Mouse (Mus musculus): ENCODE results near the gene Tnfrsf8. TPM values are rescaled to one million over a fixed set of nuclear protein-coding genes. Genes with fewer than 3 reads are reported as not detected.
"Not testable (repeated sequence)": the region's sequence is repeated elsewhere in the genome, so short reads cannot be mapped to it uniquely, and the experiment has no call there.

Tnfrsf8 gene
- polyA plus RNA-seq, 1 experiment from 2014 or later = 0.15 TPM

- DNase-seq (ENCODE audit: low spot score) (no peak), ATAC-seq (no peak)
- Histone ChIP-seq H3K9me3 (replicated peaks; ENCODE audit: control insufficient read depth, low read length) (no peaks in the 10 kb centered on the region), H3K36me3 (ENCODE audit: control insufficient read depth, insufficient read depth, low read length) (no peaks in the 10 kb centered on the region), H3K27me3 (replicated peaks; ENCODE audit: control insufficient read depth, insufficient read depth, low read length) (no peaks in the 10 kb centered on the region), H3K4me1 (ENCODE audit: control insufficient read depth, insufficient read depth, low read length) (no peaks in the 10 kb centered on the region), H3K27ac (ENCODE audit: low read depth, low read length) (no peak overlapping the region), H3K9ac (ENCODE audit: low read length) (no peak overlapping the region), H3K4me3 (ENCODE audit: low read depth, low read length) (no peak overlapping the region), H3K4me2 (ENCODE audit: low read length) (no peak overlapping the region)
- WGBS = 77% methylated on average over 5 of the region's 5 CpGs
Observed at GRCm38 (mm10) chr4:145316708-145317107, 1.7 kb upstream of the Tnfrsf8 start.

- H3K36me3 ChIP-seq (ENCODE audit: control insufficient read depth, insufficient read depth, low read length) = no peaks in the 10 kb centered on the region
- no peak overlapping the region for H3K4me3 ChIP-seq (ENCODE audit: low read depth, low read length)
- no peak overlapping the region for H3K9ac ChIP-seq (ENCODE audit: low read length)
- ATAC-seq = no peak
- H3K9me3 ChIP-seq (replicated peaks; ENCODE audit: control insufficient read depth, low read length) = no peaks in the 10 kb centered on the region
- no peak for DNase-seq (ENCODE audit: low spot score)
- H3K4me2 ChIP-seq (ENCODE audit: low read length) = no peak overlapping the region
- H3K27me3 ChIP-seq (replicated peaks; ENCODE audit: control insufficient read depth, insufficient read depth, low read length) = no peaks in the 10 kb centered on the region
- no peaks in the 10 kb centered on the region for H3K4me1 ChIP-seq (ENCODE audit: control insufficient read depth, insufficient read depth, low read length)
- H3K27ac ChIP-seq (ENCODE audit: low read depth, low read length) = no peak overlapping the region
- WGBS = 91% methylated on average over 4 of the region's 4 CpGs
Observed at GRCm38 (mm10) chr4:145313966-145314365, 998 bp downstream of the Tnfrsf8 start.

GRCm38 (mm10) chr4:145313256-145313655 is 1.7 kb downstream of the Tnfrsf8 start:
- no peak for ATAC-seq
- H3K4me1 ChIP-seq (ENCODE audit: control insufficient read depth, insufficient read depth, low read length) = no peaks in the 10 kb centered on the region
- no peak overlapping the region for H3K27ac ChIP-seq (ENCODE audit: low read depth, low read length)
- H3K4me3 ChIP-seq (ENCODE audit: low read depth, low read length) = no peak overlapping the region
- H3K4me2 ChIP-seq (ENCODE audit: low read length) = no peak overlapping the region
- no peaks in the 10 kb centered on the region for H3K27me3 ChIP-seq (replicated peaks; ENCODE audit: control insufficient read depth, insufficient read depth, low read length)
- 90% methylated on average over 3 of the region's 3 CpGs for WGBS
- no peaks in the 10 kb centered on the region for H3K9me3 ChIP-seq (replicated peaks; ENCODE audit: control insufficient read depth, low read length)
- no peak overlapping the region for H3K9ac ChIP-seq (ENCODE audit: low read length)
- no peaks in the 10 kb centered on the region for H3K36me3 ChIP-seq (ENCODE audit: control insufficient read depth, insufficient read depth, low read length)
- DNase-seq (ENCODE audit: low spot score) = no peak

- ATAC-seq = no peak
- DNase-seq (ENCODE audit: low spot score) = no peak
- no peaks in the 10 kb centered on the region for H3K4me1 ChIP-seq (ENCODE audit: control insufficient read depth, insufficient read depth, low read length)
- no peak overlapping the region for H3K9ac ChIP-seq (ENCODE audit: low read length)
- H3K36me3 ChIP-seq (ENCODE audit: control insufficient read depth, insufficient read depth, low read length) = no peaks in the 10 kb centered on the region
- H3K4me2 ChIP-seq (ENCODE audit: low read length) = no peak overlapping the region
- no peaks in the 10 kb centered on the region for H3K9me3 ChIP-seq (replicated peaks; ENCODE audit: control insufficient read depth, low read length)
- no peak overlapping the region for H3K4me3 ChIP-seq (ENCODE audit: low read depth, low read length)
- no peak overlapping the region for H3K27ac ChIP-seq (ENCODE audit: low read depth, low read length)
- H3K27me3 ChIP-seq (replicated peaks; ENCODE audit: control insufficient read depth, insufficient read depth, low read length) = no peaks in the 10 kb centered on the region
- WGBS = 80% methylated on average over 7 of the region's 7 CpGs
Observed at GRCm38 (mm10) chr4:145312530-145312929, 2.4 kb downstream of the Tnfrsf8 start.

- H3K9ac ChIP-seq (ENCODE audit: low read length) = no peak overlapping the region
- DNase-seq (ENCODE audit: low spot score) (no peak), ATAC-seq (no peak)
- no peak overlapping the region for H3K4me2 ChIP-seq (ENCODE audit: low read length)
- H3K27me3 ChIP-seq (replicated peaks; ENCODE audit: control insufficient read depth, insufficient read depth, low read length) = no peaks in the 10 kb centered on the region
- H3K36me3 ChIP-seq (ENCODE audit: control insufficient read depth, insufficient read depth, low read length) = no peaks in the 10 kb centered on the region
- no peaks in the 10 kb centered on the region for H3K4me1 ChIP-seq (ENCODE audit: control insufficient read depth, insufficient read depth, low read length)
- H3K9me3 ChIP-seq (replicated peaks; ENCODE audit: control insufficient read depth, low read length) = no peaks in the 10 kb centered on the region
- H3K27ac ChIP-seq (ENCODE audit: low read depth, low read length) = no peak overlapping the region
- 83% methylated on average over 2 of the region's 2 CpGs for WGBS
- H3K4me3 ChIP-seq (ENCODE audit: low read depth, low read length) = no peak overlapping the region
Observed at GRCm38 (mm10) chr4:145310859-145311258, 4.1 kb downstream of the Tnfrsf8 start.

GRCm38 (mm10) chr4:145306422-145306821 is 8.5 kb downstream of the Tnfrsf8 start:
- H3K4me2 ChIP-seq (ENCODE audit: low read length) = no peak overlapping the region
- H3K27ac ChIP-seq (ENCODE audit: low read depth, low read length) = no peak overlapping the region
- ATAC-seq = no peak
- no peaks in the 10 kb centered on the region for H3K36me3 ChIP-seq (ENCODE audit: control insufficient read depth, insufficient read depth, low read length)
- DNase-seq (ENCODE audit: low spot score) = no peak
- no peaks in the 10 kb centered on the region for H3K4me1 ChIP-seq (ENCODE audit: control insufficient read depth, insufficient read depth, low read length)
- H3K9ac ChIP-seq (ENCODE audit: low read length) = no peak overlapping the region
- no peak overlapping the region for H3K4me3 ChIP-seq (ENCODE audit: low read depth, low read length)
- H3K27me3 ChIP-seq (replicated peaks; ENCODE audit: control insufficient read depth, insufficient read depth, low read length) = no peaks in the 10 kb centered on the region
- H3K9me3 ChIP-seq (replicated peaks; ENCODE audit: control insufficient read depth, low read length) = no peaks in the 10 kb centered on the region
- WGBS = 30% methylated on average over 4 of the region's 4 CpGs

GRCm38 (mm10) chr4:145305661-145306362 is 9.2 kb downstream of the Tnfrsf8 start:
- H3K9me3 ChIP-seq (replicated peaks; ENCODE audit: control insufficient read depth, low read length); H3K4me3 ChIP-seq (ENCODE audit: low read depth, low read length); H3K9ac ChIP-seq (ENCODE audit: low read length); H3K36me3 ChIP-seq (ENCODE audit: control insufficient read depth, insufficient read depth, low read length); H3K4me2 ChIP-seq (ENCODE audit: low read length); DNase-seq (ENCODE audit: low spot score); H3K27ac ChIP-seq (ENCODE audit: low read depth, low read length); H3K27me3 ChIP-seq (replicated peaks; ENCODE audit: control insufficient read depth, insufficient read depth, low read length); ATAC-seq; H3K4me1 ChIP-seq (ENCODE audit: control insufficient read depth, insufficient read depth, low read length): not testable (repeated sequence)
- whole genome bisulfite sequencing = 50% methylated on average over 2 of the region's 2 CpGs

GRCm38 (mm10) chr4:145304109-145304508 is 10.9 kb downstream of the Tnfrsf8 start:
- Histone ChIP-seq H3K9me3 (replicated peaks; ENCODE audit: control insufficient read depth, low read length) (no peaks in the 10 kb centered on the region), H3K4me1 (ENCODE audit: control insufficient read depth, insufficient read depth, low read length) (no peaks in the 10 kb centered on the region), H3K9ac (ENCODE audit: low read length) (no peak overlapping the region), H3K36me3 (ENCODE audit: control insufficient read depth, insufficient read depth, low read length) (no peaks in the 10 kb centered on the region), H3K4me2 (ENCODE audit: low read length) (no peak overlapping the region), H3K27me3 (replicated peaks; ENCODE audit: control insufficient read depth, insufficient read depth, low read length) (no peaks in the 10 kb centered on the region), H3K4me3 (ENCODE audit: low read depth, low read length) (no peak overlapping the region), H3K27ac (ENCODE audit: low read depth, low read length) (no peak overlapping the region)
- WGBS = 31% methylated on average over 4 of the region's 4 CpGs
- peak; percentile 75; the same call in 1 of the 2 replicates for ATAC-seq
- peak; percentile 71 for DNase-seq (ENCODE audit: low spot score)

GRCm38 (mm10) chr4:145302106-145302505 is 12.9 kb downstream of the Tnfrsf8 start:
- H3K9me3 ChIP-seq (replicated peaks; ENCODE audit: control insufficient read depth, low read length) = no peaks in the 10 kb centered on the region
- H3K4me1 ChIP-seq (ENCODE audit: control insufficient read depth, insufficient read depth, low read length) = no peaks in the 10 kb centered on the region
- DNase-seq (ENCODE audit: low spot score) (no peak), ATAC-seq (no peak)
- H3K27ac ChIP-seq (ENCODE audit: low read depth, low read length) = no peak overlapping the region
- H3K4me2 ChIP-seq (ENCODE audit: low read length) = no peak overlapping the region
- no peaks in the 10 kb centered on the region for H3K36me3 ChIP-seq (ENCODE audit: control insufficient read depth, insufficient read depth, low read length)
- WGBS = 89% methylated on average over 3 of the region's 3 CpGs
- no peak overlapping the region for H3K4me3 ChIP-seq (ENCODE audit: low read depth, low read length)
- no peaks in the 10 kb centered on the region for H3K27me3 ChIP-seq (replicated peaks; ENCODE audit: control insufficient read depth, insufficient read depth, low read length)
- H3K9ac ChIP-seq (ENCODE audit: low read length) = no peak overlapping the region
